In genomic region chr3:95674236-95674635, GRCm38 (mm10) we compare ENCODE assay signal across 8 mouse cellular contexts. TPM values are rescaled to one million over a fixed set of nuclear protein-coding genes. Genes with fewer than 3 reads are reported as not detected.
DNase-seq lines count a peak whose midpoint lies in the region; ATAC-seq lines count a peak whose summit lies in the region.

No protein-coding gene starts in this region.

- H3K36me3 ChIP-seq in embryonic facial prominence, embryonic 15.5 days: peaks cover 12% of the 10 kb centered on the region; the same call in 1 of the 2 replicates
- peaks cover 27% of the 10 kb centered on the region for H3K36me3 ChIP-seq in limb, embryonic 12.5 days

- peak; percentile 93 for DNase-seq in A20 (ENCODE audit: low read depth, low spot score)
- peak; percentile 87 for DNase-seq in NIH3T3 (ENCODE audit: low read depth)
- peak; percentile 78 to 83 for DNase-seq in heart, postnatal 36 days
- peak; percentile 46 for DNase-seq in neural tube, embryonic 10.5 days (ENCODE audit: extremely low spot score, low spot score)
- no peak for DNase-seq in cerebellum, adult 9-10 months
- no peak for DNase-seq in cerebellum, adult 18-20 months

- no peaks in the 10 kb centered on the region for H3K27me3 ChIP-seq in embryonic facial prominence, embryonic 15.5 days
- H3K27me3 ChIP-seq in limb, embryonic 12.5 days: no peaks in the 10 kb centered on the region

- intact Hi-C loops in heart, postnatal 36 days (cut with DNase I): no loop called here

- WGBS in embryonic facial prominence, embryonic 15.5 days: 6% methylated on average over 2 of the region's 2 CpGs
- 4% methylated on average over 2 of the region's 2 CpGs for WGBS in limb, embryonic 12.5 days

- H3K9me3 ChIP-seq in embryonic facial prominence, embryonic 15.5 days (replicated peaks): no peaks in the 10 kb centered on the region
- peaks cover 3% of the 10 kb centered on the region; the same call in 1 of the 2 replicates for H3K9me3 ChIP-seq in limb, embryonic 12.5 days

- H3K4me1 ChIP-seq in embryonic facial prominence, embryonic 15.5 days: peaks cover 53% of the 10 kb centered on the region
- H3K4me1 ChIP-seq in limb, embryonic 12.5 days (replicated peaks): peaks cover 52% of the 10 kb centered on the region

- H3K9ac ChIP-seq in embryonic facial prominence, embryonic 15.5 days: no peak overlapping the region
- peak overlapping the region; percentile 58; the same call in 1 of the 2 replicates for H3K9ac ChIP-seq in limb, embryonic 12.5 days (replicated peaks)

- ATAC-seq in embryonic facial prominence, embryonic 15.5 days (ENCODE audit: insufficient number of reproducible peaks, low FRiP score, low TSS enrichment, low read depth): peak; percentile 57
- peak; percentile 66 for ATAC-seq in limb, embryonic 12.5 days (ENCODE audit: insufficient number of reproducible peaks, insufficient read depth, low FRiP score, low TSS enrichment, low read depth)

- peak overlapping the region; percentile 95 for H3K27ac ChIP-seq in embryonic facial prominence, embryonic 15.5 days (replicated peaks)
- peak overlapping the region; percentile 98 for H3K27ac ChIP-seq in limb, embryonic 12.5 days

- H3K4me2 ChIP-seq in embryonic facial prominence, embryonic 15.5 days (replicated peaks): peak overlapping the region; percentile 38
- H3K4me2 ChIP-seq in limb, embryonic 12.5 days: peak overlapping the region; percentile 55

- H3K4me3 ChIP-seq in embryonic facial prominence, embryonic 15.5 days (replicated peaks): no peak overlapping the region
- peak overlapping the region; percentile 28; the same call in 1 of the 2 replicates for H3K4me3 ChIP-seq in limb, embryonic 12.5 days (replicated peaks)

RNA-seq across cellular contexts. Expression of gene Adamtsl4, which starts 13.5 kb away (rescaled TPM):
- polyA plus RNA-seq in embryonic facial prominence, embryonic 15.5 days (2015; fragmentation: Nextera tagmentation; extraction: Ambion mirVana): 3.8 and 4.2 TPM in 2 replicates
- total RNA-seq in heart, postnatal 36 days (2021): 10 to 100 TPM; 62.2 to 67.6 TPM
- polyA plus RNA-seq in limb, embryonic 12.5 days (2016; fragmentation: Nextera tagmentation; extraction: Ambion mirVana): 0.71 and 1.4 TPM in 2 replicates

RNA-seq across cellular contexts. Expression of gene Mcl1, which starts 15.6 kb away (rescaled TPM):
- polyA plus RNA-seq in embryonic facial prominence, embryonic 15.5 days (2015; fragmentation: Nextera tagmentation; extraction: Ambion mirVana): 51.8 and 55.4 TPM in 2 replicates
- total RNA-seq in heart, postnatal 36 days (2021): 100 to 1,000 TPM; 151 to 156 TPM
- 69.9 and 75.7 TPM in 2 replicates for polyA plus RNA-seq in limb, embryonic 12.5 days (2016; fragmentation: Nextera tagmentation; extraction: Ambion mirVana)

RNA-seq across cellular contexts. Expression of gene Ensa, which starts 49.4 kb away (rescaled TPM):
- 74.8 and 77.9 TPM in 2 replicates for polyA plus RNA-seq in embryonic facial prominence, embryonic 15.5 days (2015; fragmentation: Nextera tagmentation; extraction: Ambion mirVana)
- 10 to 100 TPM; 73.0 to 75.0 TPM for total RNA-seq in heart, postnatal 36 days (2021)
- polyA plus RNA-seq in limb, embryonic 12.5 days (2016; fragmentation: Nextera tagmentation; extraction: Ambion mirVana): 82.6 and 90.0 TPM in 2 replicates

Comparison
In these comparisons a context has a peak if more than half of its experiments do, and no peak if none do; other contexts are left out.
1. DNase-seq: peak in A20 (single experiment), NIH3T3 (single experiment), heart, postnatal 36 days (2 of 2) and neural tube, embryonic 10.5 days (single experiment); none in cerebellum, adult 9-10 months (single experiment) and cerebellum, adult 18-20 months (0 of 2).